Mouse (Mus musculus): Measurements from ENCODE around the gene Clspn.

DNA sequence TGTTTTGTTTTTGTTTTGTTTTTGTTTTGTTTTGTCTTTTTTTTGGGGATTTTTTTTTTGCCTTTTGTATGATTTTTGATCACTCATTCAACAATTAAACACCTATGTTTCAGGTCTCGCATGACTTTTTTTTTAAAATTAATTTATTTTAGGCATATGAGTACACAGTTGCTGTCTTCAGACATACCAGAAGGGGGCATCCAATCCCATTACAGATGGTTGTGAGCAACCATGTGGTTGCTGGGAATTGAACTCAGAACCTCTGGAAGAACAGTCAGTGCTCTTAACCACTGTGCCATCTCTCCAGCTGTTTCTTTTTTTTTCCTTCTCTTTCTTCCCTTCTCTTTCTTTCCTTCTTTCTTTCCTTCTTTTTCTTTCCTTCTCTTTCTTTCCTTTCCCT is 3.0 kb upstream of the Clspn start:
- no peak for TF ChIP-seq CTCF (IDR thresholded peaks at IDR 0.05; ENCODE audit: low read depth, low read length)
- TF ChIP-seq GATA1 (IDR thresholded peaks at IDR 0.05; ENCODE audit: borderline replicate concordance, low read length) = no peak
- no peak for TF ChIP-seq POLR2AphosphoS5 (IDR thresholded peaks at IDR 0.05; ENCODE audit: insufficient replicate concordance, low read depth, low read length)
- TF ChIP-seq TAL1 (conservative IDR thresholded peaks at IDR 0.05; ENCODE audit: low read depth, low read length) = no peak
- no peak for TF ChIP-seq GATA2 (IDR thresholded peaks at IDR 0.05; ENCODE audit: borderline replicate concordance, low read depth, low read length)

Data from G1E (cell line).